Mouse (Mus musculus): ENCODE data around the gene Arhgef3.

Arhgef3 gene

DNA sequence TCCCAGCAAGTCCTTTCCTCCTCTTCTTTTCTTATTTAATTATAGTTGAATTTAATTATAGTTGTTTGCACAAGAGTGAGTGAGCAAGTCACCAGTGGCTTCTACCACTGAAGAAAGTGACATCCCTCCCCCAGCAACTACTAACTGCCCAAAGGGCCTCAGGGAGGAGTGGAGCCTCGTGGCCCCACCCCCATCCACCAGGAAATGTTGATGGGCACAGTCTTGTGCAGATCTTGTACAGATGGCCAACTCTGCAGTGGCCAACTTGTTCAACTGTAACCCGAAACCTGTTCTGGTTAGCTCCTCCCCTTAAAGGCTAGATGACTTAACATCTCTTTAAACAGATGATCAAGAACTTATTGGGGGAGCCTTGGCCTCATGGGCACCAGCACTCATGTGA is 275.0 kb downstream of the Arhgef3 start:
- no peak for DNase-seq

GRCm38 (mm10) chr14:27390663-27391062 is 276.0 kb downstream of the Arhgef3 start:
- DNase-seq, result no peak

DNA sequence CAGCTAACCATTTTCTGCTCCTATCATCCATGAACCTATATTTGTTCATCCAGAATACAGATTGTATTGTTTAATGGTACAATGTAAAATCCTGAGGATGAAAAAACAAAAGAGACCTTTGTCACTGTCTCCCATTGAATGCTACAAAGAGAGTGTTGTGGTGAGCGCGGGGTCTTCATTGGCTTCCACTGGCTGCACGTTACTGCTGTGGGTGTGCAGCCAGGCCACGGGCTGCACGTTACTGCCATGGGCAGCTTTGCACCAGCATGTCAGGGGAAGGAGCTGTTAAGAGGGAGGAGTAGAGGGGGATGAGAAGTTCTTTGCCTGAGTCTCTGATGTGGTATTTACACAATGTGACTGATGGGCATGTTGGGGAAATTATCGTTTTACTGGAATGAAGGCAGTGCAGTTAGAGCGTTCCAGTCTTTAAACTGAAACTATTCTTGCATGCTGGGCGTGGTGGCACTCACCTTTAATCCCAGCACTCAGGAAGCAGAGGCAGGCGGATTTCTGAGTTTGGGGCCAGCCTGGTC is 277.1 kb downstream of the Arhgef3 start:
- no peak for DNase-seq

DNA sequence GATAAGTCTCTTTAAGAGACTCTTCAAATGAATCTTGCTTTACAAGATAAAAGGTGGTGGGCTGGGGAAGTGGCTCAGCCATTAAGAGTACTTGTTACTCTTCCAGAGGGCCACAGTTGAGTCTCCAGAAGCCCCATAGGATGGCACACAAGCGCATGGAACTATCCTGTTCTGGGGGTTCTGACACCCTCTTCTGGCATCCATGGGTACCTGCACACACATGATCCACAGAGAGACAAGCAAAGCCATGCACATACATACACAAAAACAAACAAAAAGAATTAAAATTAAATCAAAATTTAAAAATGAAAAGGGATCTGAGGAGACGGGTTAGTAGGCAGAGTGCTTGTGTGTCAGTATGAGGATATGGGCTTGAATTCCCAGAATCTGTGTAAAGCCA is 278.0 kb downstream of the Arhgef3 start:
- DNase-seq, result no peak

GRCm38 (mm10) chr14:27393806-27394205 is 279.1 kb downstream of the Arhgef3 start:
- no peak for DNase-seq

GRCm38 (mm10) chr14:27396424-27396823 is 281.7 kb downstream of the Arhgef3 start:
- DNase-seq, result no peak

DNA sequence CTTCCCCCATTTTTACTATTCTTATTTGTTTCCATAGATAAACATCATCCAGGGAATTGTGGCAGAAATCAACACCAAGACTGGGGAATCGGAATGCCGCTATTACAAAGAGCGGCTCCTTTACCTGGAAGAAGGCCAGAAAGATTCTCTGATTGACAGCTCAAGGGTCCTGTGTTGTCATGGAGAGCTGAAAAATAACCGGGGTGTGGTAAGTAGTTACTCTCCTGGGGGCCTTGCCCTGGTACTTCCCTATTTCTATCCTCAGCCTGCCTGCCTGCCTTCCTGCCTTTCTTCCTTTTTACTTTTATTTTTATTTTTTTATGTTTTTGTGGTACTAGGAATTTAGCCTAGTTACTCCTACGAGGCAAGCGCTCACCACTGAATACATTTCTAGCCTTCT is 282.8 kb downstream of the Arhgef3 start:
- DNase-seq, result peak in 1 of 2 experiments; percentile 32

DNA sequence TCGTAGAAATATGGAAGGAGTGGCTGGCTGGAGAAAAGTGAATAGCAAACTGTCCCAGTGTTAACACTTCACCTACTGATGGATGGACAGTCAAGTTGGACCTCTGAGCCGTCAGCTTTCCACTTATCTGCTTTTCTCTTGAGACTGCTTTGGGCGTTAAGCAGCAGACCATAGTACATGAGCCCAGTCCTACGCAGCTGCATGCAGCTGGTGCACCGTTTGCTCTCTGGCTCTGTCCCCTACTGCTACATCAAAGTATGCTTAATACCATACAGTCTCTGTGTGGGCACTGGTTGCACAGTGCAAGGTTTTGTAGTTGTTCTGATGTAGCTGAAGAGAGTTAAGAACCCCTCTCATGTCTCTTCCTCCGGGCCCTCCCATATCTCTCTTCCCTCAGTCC is 285.8 kb downstream of the Arhgef3 start:
- no peak for DNase-seq

DNA sequence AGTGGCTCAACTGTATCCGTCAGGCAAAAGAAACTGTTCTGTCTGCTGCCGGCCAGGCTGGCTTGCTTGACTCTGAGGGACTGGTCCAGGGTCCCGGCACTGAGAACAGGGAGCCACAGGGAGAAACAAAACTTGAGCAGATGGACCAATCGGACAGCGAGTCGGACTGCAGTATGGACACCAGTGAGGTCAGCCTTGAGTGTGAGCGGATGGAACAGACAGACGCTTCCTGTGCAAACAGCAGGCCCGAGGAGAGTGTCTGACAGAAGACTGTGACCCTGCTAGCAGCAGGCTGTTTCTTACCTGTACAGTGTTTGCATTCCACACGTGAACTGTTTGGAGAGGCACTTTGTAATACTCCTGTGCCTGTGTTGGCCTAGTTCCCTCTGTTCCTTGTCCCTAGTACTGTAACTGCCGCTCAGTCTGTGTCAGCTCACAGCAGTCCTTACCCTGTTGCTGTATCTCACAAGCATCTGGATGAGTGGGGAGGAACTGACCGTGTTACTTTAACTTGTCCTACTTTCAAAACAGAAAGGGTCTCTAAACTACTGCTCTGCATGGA is 287.1 kb downstream of the Arhgef3 start:
- DNase-seq, result no peak

- no peak for DNase-seq
Observed at GRCm38 (mm10) chr14:27402332-27403250, 287.9 kb downstream of the Arhgef3 start.

DNA sequence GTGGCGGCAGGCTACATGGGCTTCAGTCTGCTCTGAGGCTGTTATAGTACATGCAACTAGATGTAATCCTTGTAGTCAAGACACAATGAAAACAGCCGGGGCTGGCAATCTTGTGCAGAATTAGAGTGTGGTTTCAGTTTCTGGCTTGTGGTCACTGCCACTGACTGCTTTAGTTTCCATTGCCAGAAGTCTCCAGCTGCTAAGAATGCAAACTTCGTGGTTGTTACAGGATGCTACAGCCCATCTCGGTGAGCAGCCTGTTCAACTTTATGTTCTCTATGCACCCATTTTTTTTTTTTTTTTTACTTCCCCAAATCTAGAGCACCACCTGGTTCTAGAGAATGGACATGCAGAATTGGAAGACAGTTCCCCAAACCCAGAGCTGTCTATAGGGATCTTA is 290.8 kb downstream of the Arhgef3 start:
- DNase-seq, result no peak

- no peak for DNase-seq
Observed at GRCm38 (mm10) chr14:27405947-27406346, 291.2 kb downstream of the Arhgef3 start.

- no peak for DNase-seq
Observed at GRCm38 (mm10) chr14:27408240-27408639, 293.5 kb downstream of the Arhgef3 start.

DNA sequence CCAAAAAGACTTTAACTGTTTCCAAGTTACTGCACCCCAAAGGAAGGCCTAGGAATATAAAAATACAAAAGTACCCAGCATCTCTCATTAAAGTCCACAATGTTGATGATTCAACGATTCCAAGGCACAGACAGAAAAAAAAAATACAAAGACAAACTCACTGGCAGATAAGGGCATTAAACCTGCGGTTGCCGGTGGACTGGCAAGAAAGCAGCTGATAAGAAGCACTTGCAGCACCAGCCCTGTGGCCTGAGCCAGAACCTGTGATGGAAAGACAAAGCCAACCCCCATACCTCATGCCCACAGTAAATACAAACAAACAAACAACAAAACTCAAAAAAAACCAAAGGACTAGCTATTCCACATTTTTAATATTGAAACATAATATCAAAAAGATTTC is 295.0 kb downstream of the Arhgef3 start:
- DNase-seq, result no peak

- no peak for DNase-seq
Observed at GRCm38 (mm10) chr14:27411492-27411891, 296.8 kb downstream of the Arhgef3 start.

DNA sequence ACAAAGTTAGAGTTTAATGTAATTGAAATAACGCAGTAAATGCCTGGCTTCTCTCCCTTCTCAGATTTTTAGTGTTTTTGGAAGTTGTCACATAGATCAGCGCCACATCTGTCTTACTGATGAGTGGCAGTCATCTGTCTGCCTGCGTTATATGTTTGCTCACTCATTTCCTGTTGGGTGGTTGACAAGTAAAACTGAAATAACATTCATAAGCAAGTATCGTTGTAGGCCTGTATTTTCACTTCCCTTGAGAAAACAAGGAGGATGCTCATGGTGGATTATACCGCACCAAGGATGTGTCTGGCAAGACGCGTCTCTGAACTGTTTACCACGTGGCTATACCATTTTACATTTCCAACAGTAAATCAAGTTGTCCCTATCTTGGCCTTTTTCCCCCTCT is 298.0 kb downstream of the Arhgef3 start:
- no peak for DNase-seq

DNA sequence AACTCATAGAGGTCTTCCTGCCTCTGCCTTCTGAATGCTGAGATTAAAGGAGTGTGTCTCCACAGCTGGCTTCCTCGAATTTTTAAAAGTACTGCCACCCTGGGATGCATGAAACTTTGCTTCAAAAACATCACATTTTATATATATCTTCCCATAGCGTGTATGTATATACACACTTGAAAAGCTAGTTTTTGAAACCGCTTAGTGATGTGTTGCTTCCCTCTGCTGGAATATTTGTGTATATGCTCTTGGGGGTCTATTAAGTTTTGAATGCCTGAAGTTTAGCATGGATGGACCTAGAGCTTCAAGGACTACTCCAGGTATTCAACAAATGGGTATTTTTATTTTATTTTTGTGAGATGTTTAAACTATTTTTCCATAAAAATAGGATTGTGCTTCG is 299.3 kb downstream of the Arhgef3 start:
- DNase-seq, result peak; percentile 22 to 38

GRCm38 (mm10) chr14:27420816-27421215 is 306.1 kb downstream of the Arhgef3 start:
- DNase-seq, result no peak

DNA sequence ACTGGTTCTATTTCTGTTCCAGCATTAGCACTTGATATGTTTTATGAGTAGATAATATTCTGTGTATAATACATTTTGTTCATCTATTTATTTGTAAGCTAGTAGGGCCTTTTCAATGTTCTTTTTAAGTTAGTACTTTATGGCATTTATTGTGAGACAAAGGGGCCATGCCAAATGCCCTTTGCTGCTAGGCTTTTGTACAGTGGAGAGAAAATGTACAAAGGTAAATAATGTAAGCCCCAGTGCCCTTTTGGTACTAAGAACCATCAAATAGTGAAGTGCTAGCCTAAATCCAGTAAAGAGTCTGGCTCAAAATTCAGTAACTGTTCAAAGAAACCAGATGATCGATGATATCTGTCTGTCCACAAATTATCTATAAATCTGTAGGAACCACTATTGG is 307.6 kb downstream of the Arhgef3 start:
- DNase-seq, result no peak

GRCm38 (mm10) chr14:27428573-27428972 is 313.9 kb downstream of the Arhgef3 start, which contains the start of gene Fam208a:
Gene Fam208a (plus strand): TSS chr14:27428834.
- peak; percentile 97 to 98 for DNase-seq

DNA sequence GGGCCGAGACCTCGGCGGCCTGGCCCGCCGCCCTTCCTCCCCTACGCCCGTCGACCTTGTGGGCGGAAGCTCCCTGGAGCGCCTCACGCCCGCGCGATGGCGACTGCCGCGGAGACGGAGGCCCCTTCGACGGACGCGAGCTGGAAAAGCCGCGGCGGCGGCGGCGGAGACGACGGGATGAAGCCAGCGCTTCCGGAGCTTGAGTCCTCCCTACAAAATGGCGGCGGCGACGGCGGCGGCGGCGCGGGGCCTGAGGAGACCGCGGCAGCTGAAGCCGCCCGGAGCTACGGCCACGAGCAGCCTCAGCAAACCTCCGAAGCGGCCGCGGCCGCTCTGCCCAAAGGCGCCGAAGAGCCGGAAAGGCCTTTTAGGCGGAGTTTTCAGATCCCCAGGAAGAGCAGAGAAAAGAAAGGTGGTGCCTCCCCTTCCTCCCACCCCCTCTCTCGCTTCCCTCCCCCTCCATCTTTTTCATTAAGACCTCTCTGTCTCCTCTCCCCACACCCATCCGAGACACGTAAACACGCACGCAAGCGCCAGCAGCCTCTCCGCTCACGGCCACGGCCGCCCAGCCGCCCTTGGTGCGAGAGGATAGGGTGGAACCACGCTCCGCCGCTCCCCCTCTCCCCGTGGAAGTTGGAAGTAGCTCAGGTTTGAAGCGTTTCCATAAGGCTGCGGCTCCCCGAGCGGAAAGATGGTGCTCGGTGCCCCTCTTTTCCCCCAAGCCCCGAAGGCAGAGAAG is 314.4 kb downstream of the Arhgef3 start:
- peak; percentile 93 to 95 for DNase-seq

DNA sequence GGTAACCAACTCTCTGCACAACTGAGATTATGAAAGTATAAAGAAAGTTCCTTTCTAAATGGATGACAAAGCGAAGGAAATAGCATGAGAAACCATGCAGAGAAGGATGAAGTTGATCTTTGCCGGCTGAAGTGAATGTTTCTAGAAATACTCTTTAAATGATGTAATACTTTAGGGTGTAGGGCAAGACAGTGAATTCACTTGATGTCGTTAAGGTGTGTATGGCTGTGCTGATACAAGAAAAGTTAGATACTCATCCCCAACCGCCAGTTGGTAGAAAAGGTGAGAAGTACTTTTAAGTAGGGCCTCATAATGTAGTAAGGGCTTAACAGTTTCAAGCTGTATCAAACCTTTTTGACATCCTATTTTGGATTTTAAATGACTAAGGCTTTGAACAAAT is 315.6 kb downstream of the Arhgef3 start:
- no peak for DNase-seq

DNA sequence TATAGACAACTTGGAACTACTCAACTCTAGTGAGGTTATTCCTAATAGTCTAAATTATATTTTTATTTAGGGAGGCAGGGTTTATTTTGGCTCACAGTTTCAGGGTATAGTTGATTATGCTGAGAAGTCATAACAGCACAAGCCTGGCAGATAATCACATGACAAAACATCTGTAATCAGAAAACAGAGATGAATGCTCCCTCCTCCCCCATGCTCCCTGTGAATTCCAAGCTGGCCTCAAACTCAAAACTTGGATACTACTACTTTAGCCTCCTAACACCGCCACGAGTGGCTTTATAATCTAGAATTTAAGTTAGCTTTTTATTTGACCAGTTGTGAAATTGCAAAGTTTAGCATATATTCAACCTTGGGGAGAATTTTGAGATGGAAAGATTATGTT is 317.4 kb downstream of the Arhgef3 start:
- no peak for DNase-seq

Data from cerebellum, postnatal 10 days (tissue).